Mouse (Mus musculus) kidney, postnatal 0 days (tissue): ENCODE results near the gene Atg4a-ps. TPM values are rescaled to one million over a fixed set of nuclear protein-coding genes. Genes with fewer than 3 reads are reported as not detected.
"Not testable (repeated sequence)": the region's sequence is repeated elsewhere in the genome, so short reads cannot be mapped to it uniquely, and the experiment has no call there.

ENCODE experiments used
- ATAC-seq: fragments of 200-750 bp; cut with Nextera tagmentation; replicated peaks from 2 replicates; pipeline ENCODE4 v1.8.0; 2017; ENCODE audit warnings: low read depth, moderate number of reproducible peaks, moderate TSS enrichment, moderate library complexity; ENCODE audit not compliant: low FRiP score
- DNase-seq: peaks from one replicate; pipeline ENCODE4 v3.0.0-alpha.2; 2016; ENCODE audit warnings: low spot score
- H3K27ac ChIP-seq: fragments of 300-500 bp; sonication (generic); 2 replicates; pipeline ENCODE4 v1.5.1; 2014; ENCODE audit warnings: mild to moderate bottlenecking
- H3K27me3 ChIP-seq: fragments of 300-500 bp; sonication (generic); 2 replicates; pipeline ENCODE4 v1.6.1; 2014; ENCODE audit warnings: low read length, mixed read lengths; ENCODE audit not compliant: insufficient read depth
- H3K36me3 ChIP-seq: fragments of 300-500 bp; sonication (generic); 2 replicates; pipeline ENCODE4 v1.6.1; 2014; ENCODE audit warnings: low read length, mixed read lengths; ENCODE audit not compliant: insufficient read depth
- H3K4me1 ChIP-seq: fragments of 300-500 bp; sonication (generic); replicated peaks from 2 replicates; pipeline ENCODE4 v1.6.1; 2014; ENCODE audit warnings: antibody characterized with exemption, low read length, mixed read lengths; ENCODE audit not compliant: insufficient read depth
- H3K4me2 ChIP-seq: fragments of 300-500 bp; sonication (generic); 2 replicates; pipeline ENCODE4 v1.6.1; 2014; ENCODE audit warnings: mild to moderate bottlenecking, low read length, moderate library complexity, mixed read lengths
- H3K4me3 ChIP-seq: fragments of 300-500 bp; sonication (generic); replicated peaks from 2 replicates; pipeline ENCODE4 v1.5.1; 2014; ENCODE audit warnings: low read depth, low read length
- H3K9ac ChIP-seq: fragments of 300-500 bp; sonication (generic); 2 replicates; pipeline ENCODE4 v1.6.1; 2014; ENCODE audit warnings: low read depth, low read length
- H3K9me3 ChIP-seq: fragments of 300-500 bp; sonication (generic); replicated peaks from 2 replicates; pipeline ENCODE4 v1.6.1; 2016; ENCODE audit warnings: low read length, inconsistent platforms, mixed read lengths
- CTCF ChIP-seq: IDR thresholded peaks from 2 replicates; pipeline ENCODE4 v1.5.1; 2016; ENCODE audit warnings: antibody characterized with exemption, low read depth, mild to moderate bottlenecking, moderate library complexity
- WGBS: fragments of 180-500 bp; shearing (Covaris S2); extraction: QIAGEN DNeasy Blood & Tissue Kit; methylation state at CpG from one replicate; pipeline ENCODE4 v1.1.7; 2014; 5-methylcytosine and 5-hydroxymethylcytosine counted together
- polyA plus RNA-seq: library from polyadenylated mRNA; unstranded; fragments of >200 nt; fragmentation: Nextera tagmentation; extraction: Ambion mirVana; gene quantifications from 2 replicates; pipeline ENCODE4 v1.2.1, GENCODE M21; 2015

Gene Atg4a-ps
- 0.26 and 0.46 TPM in 2 replicates for polyA plus RNA-seq

DNA sequence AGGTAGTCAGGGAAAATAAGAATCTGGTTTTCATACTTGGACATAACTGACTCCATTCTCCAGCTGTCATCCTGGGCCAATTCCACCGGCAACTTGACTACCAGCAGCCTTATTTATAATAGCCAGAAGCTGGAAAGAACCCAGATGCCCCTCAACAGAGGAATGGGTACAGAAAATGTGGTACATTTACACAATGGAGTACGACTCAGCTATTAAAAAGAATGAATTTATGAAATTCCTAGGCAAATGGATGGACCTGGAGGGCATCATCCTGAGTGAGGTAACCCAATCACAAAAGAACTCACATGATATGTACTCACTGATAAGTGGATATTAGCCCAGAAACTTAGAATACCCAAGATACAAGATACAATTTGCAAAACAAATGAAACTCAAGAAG is at the start of gene Atg4a-ps:
Atg4a-ps (minus strand) TSS at position 101 of the 400 bp plus-strand sequence.
- DNase-seq, H3K36me3 ChIP-seq, H3K4me1 ChIP-seq, H3K9me3 ChIP-seq, H3K4me2 ChIP-seq, H3K27ac ChIP-seq, H3K4me3 ChIP-seq, H3K9ac ChIP-seq, ATAC-seq, H3K27me3 ChIP-seq: not testable (repeated sequence)
- WGBS = 84% methylated on average over 2 of the region's 2 CpGs

DNA sequence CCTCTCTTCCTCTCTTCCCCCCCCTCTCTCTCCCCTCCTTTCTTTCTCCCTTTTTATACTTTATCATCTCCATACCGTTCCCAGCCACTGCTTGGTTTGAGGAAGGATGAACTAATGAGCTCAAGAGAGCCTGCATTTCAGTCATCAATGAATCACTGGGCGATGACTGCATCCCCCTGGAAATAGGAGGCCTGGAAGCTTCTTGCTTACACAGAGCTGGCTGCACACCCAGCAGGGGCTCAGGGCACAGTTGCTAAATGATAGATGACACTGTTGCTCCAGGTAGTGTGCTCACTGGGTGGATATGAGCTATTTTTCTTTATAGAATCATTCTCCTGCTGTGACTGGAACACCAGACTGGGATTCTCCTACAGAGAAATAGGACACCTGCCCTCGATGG is 49.7 kb upstream of the Atg4a-ps start:
- H3K36me3 ChIP-seq = no peaks in the 10 kb centered on the region
- no peak for TF ChIP-seq CTCF
- H3K27ac ChIP-seq = no peak overlapping the region
- 49% methylated on average over 3 of the region's 3 CpGs for whole genome bisulfite sequencing
- H3K4me3 ChIP-seq = no peak overlapping the region
- no peaks in the 10 kb centered on the region for H3K4me1 ChIP-seq
- H3K4me2 ChIP-seq = no peak overlapping the region
- H3K9ac ChIP-seq = no peak overlapping the region
- ATAC-seq (no peak), DNase-seq (no peak)
- no peaks in the 10 kb centered on the region for H3K9me3 ChIP-seq
- H3K27me3 ChIP-seq = no peaks in the 10 kb centered on the region

DNA sequence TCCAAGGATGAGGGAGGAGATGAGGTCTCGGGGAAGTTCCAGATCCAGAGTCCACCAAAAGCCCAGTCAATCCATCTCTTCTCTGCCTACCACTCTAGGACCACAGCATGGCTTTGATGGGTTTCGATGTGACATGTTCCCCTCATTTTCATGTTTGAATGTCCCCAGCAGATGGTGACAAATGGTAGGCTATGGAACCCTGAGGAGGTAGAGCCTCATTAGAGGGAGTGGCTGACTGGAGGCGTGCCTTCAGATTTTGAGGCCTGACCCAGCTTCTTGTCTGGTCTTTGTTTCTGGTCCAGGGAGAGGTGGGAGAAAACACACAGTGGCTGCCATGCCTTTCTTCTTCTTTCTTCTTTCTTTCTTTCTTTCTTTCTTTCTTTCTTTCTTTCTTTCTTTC is 44.6 kb upstream of the Atg4a-ps start:
- Histone ChIP-seq H3K4me2 (no peak overlapping the region), H3K4me3 (no peak overlapping the region), H3K36me3 (no peaks in the 10 kb centered on the region), H3K9me3 (no peaks in the 10 kb centered on the region), H3K27ac (no peak overlapping the region), H3K9ac (no peak overlapping the region), H3K27me3 (no peaks in the 10 kb centered on the region), H3K4me1 (no peaks in the 10 kb centered on the region)
- WGBS = 86% methylated on average over 3 of the region's 3 CpGs
- ATAC-seq = no peak
- peak; percentile 53 for TF ChIP-seq CTCF
- peak; percentile 54 for DNase-seq

DNA sequence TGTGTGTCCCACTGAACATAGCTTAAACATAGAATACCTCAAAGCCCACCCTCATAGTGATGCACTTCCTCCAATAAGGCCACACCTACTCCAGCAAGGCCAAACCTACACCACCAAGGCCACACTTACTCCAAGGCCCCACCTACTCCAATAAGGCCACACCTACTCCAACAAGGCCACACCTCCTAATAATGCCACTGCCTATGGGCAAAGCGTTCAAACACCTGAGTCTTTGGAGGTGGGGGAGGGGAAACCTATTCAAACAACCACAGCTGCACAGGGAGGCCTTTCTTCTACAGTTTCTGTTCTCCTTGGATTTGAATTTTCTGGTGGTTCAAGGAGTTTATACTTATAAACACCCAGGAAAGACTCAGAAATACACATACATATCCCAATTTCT is 43.2 kb upstream of the Atg4a-ps start:
- no peaks in the 10 kb centered on the region for H3K36me3 ChIP-seq
- no peak overlapping the region for H3K4me3 ChIP-seq
- H3K27ac ChIP-seq = no peak overlapping the region
- DNase-seq (no peak), ATAC-seq (no peak)
- 89% methylated on average over 1 of the region's 1 CpGs for WGBS
- H3K9me3 ChIP-seq = no peaks in the 10 kb centered on the region
- no peaks in the 10 kb centered on the region for H3K27me3 ChIP-seq
- TF ChIP-seq CTCF = no peak
- no peaks in the 10 kb centered on the region for H3K4me1 ChIP-seq
- H3K4me2 ChIP-seq = no peak overlapping the region
- no peak overlapping the region for H3K9ac ChIP-seq

DNA sequence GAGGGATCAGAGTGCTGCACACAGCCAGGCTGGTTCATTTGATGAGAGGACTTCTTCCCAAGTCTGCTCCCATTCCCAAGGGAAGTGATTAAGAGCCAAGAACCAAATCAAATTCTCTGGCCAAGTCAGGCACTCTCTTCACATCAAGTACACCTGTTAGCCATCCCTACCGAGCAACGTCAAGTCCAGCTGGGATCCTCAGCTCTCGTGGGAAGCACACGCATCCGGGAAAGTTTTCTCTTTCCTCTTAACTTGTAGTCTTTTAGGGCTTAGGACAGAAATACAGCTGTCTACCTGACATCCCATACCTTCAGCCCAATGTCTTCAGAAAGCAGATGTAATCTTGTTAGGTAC is 38.1 kb upstream of the Atg4a-ps start:
- Histone ChIP-seq H3K4me3 (no peak overlapping the region), H3K4me1 (no peaks in the 10 kb centered on the region), H3K36me3 (no peaks in the 10 kb centered on the region), H3K4me2 (0 out of 2 replicates have a peak overlapping the region, but pooled peaks have one; percentile 25), H3K9me3 (no peaks in the 10 kb centered on the region), H3K27me3 (no peaks in the 10 kb centered on the region), H3K27ac (no peak overlapping the region), H3K9ac (no peak overlapping the region)
- ATAC-seq = no peak
- TF ChIP-seq CTCF = no peak
- DNase-seq = no peak
- 33% methylated on average over 5 of the region's 5 CpGs for WGBS

DNA sequence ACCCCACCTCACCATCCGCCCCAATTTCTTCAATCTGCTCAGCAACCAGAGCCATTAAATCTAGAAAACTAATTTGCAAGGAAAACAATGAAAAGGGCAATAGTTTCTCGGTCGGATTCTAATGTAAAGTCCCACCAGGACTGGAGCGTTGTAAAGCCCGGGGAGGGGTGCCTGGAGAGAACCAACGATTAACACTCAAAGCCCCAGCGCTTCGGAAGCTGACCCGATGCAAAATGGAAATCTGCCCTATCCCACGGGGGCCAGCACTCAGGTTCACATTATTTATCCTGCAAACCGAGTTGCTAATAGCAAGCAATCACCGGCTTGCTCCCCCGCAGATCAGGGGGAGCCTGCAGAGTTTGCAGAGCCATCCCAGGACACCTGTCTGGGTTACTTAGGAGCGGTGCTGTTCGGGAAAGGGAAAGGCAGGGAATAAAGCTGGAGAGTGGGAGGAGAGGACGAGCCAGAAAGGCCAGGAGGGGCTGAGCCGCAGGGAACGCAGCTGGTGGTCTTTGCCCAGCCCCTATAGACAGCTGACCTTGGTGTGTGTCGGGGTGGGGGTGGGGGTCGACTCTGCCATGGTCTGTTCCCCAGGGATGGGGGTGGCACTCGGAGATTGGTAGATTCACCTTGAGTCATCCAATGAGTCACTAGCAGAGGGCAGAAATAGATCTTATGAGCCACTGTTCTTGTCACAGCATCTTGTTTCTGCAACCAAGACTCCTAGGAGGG is 37.5 kb upstream of the Atg4a-ps start:
- Histone ChIP-seq H3K9ac (no peak overlapping the region), H3K4me1 (no peaks in the 10 kb centered on the region), H3K36me3 (no peaks in the 10 kb centered on the region), H3K27me3 (no peaks in the 10 kb centered on the region), H3K4me2 (peak overlapping the region; percentile 25), H3K27ac (no peak overlapping the region), H3K9me3 (no peaks in the 10 kb centered on the region), H3K4me3 (no peak overlapping the region)
- no peak for DNase-seq
- WGBS = 4% methylated on average over 21 of the region's 21 CpGs
- no peak for TF ChIP-seq CTCF
- peak; percentile 33; the same call in 1 of the 2 replicates for ATAC-seq

DNA sequence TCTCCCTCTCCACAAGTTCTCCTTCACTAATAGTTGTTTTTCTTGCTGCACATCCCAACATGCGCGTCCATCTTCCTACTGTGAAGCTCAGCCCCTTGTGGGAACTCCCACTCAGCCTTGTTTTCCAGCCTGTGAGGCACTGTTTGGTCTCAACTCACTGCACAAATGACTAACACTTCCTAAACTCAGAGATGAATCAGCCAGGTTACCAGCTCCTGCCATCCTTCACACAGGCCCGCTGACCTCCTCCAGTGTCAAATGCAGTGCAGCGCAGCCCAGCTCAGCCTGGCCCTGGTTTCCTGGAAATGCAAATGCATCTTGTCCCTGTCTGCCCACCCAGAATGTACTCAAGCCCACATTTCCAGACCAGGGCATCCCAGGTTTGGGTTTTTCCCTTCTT is 36.6 kb upstream of the Atg4a-ps start:
- H3K36me3 ChIP-seq = no peaks in the 10 kb centered on the region
- no peak overlapping the region for H3K4me2 ChIP-seq
- no peaks in the 10 kb centered on the region for H3K4me1 ChIP-seq
- TF ChIP-seq CTCF = no peak
- DNase-seq (peak; percentile 38), ATAC-seq (peak; percentile 36; the same call in 1 of the 2 replicates)
- no peaks in the 10 kb centered on the region for H3K9me3 ChIP-seq
- H3K27ac ChIP-seq = no peak overlapping the region
- no peaks in the 10 kb centered on the region for H3K27me3 ChIP-seq
- no peak overlapping the region for H3K4me3 ChIP-seq
- 27% methylated on average over 4 of the region's 4 CpGs for WGBS
- H3K9ac ChIP-seq = no peak overlapping the region
